Mouse (Mus musculus) kidney, postnatal 10 days (tissue): ENCODE measurements around the gene Onecut3.
A peak's percentile ranks its signal among the peaks of the same experiment; 100 is the strongest.

ENCODE experiments used
- DNase-seq: peaks from one replicate; pipeline ENCODE4 v3.0.0; 2021; ENCODE audit warnings: mixed read lengths

Onecut3 gene

DNA sequence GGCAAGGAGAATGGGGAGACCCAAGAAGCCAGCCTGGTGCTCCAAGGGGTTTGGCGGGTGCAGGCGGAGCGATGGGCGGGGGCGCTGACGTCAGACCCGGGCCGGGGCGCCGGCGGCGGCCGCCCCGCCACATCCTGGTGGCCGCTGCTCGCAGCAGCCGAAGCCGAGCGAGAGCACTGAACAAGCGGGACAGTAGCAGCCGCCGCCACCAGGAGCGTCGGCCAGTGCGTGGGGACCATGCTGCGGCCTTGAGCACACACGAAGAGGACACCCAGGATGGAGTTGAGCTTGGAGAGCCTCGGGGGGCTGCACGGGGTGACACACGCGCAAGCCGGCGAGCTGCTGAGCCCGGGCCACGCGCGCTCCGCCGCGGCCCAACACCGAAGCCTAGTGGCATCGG is at the start of gene Onecut3:
Onecut3 (plus strand) TSS at position 104 of the 400 bp plus-strand sequence.
- DNase-seq, result peak; percentile 79

DNA sequence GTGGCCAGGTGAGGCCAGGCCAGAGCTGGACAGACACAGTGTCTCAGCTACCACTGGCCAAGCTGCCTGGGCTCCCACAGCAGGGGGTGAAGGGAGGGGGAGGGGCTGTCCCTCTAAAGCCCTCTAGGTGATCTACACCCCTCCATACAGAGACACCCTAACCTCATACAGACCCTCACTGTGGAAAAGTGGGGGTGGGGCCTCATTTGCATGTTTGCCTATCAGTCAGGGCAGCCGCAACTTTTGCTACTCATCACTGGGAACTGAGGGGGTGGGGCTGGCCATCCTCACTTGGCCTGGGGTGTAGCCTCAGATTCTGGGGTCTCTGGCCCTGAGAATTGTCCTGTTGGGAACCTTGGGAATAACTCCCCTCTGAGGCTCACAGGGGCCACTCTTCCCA is 49.6 kb upstream of the Onecut3 start:
- no peak for DNase-seq

DNA sequence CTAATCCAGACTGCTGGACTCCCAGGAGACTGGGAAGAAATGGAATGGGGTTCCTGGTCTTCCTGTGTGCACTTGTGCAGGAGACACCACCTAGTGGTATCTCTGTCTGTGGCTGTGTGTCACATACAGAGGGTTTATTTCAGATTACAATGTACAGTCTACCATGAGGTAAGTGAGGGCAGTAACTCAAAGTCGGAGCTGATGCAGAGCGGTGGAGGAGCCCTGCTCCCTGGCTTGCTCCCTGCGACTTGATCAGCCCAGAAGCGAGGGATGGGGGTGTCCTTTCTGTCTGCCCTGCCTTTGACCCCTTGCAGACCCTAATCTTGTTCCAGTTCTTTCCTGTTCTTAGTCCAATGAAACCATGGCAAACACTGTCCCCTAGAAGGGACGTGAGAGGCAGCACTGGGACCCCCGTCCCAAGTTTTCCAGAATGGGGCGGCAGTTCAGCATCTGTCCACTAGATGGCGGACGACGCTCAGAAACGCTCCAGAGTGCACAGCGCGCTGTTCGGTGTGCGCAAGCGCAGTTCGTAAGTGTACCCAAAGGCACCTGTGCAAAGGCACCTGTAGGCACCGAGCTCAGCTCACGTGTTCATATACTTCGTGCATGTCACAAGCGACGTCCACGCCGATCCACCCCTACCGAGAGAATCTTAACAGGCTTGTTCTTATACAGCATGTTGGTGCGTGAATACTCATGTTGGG is 48.6 kb upstream of the Onecut3 start:
- DNase-seq, result peak; percentile 90

DNA sequence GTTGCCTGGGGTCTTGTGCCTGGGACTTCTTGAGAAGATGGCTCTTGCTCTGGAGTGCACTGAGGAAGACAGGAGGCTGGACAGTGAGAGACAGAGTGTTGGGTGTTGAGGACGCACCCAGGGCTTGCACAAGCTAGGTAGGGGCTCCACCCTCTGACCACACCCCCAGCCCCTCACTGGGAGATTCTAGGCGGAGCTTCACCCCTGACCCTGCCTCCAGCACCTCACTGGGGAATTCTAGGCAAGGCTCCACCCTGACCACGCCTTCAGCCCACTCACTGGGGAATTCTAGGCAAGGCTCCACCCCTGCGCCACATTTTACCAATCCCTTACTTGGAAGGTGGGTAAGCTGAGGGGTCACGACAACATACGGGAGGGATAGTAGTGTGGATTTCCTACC is 44.0 kb upstream of the Onecut3 start:
- DNase-seq, result no peak

- peak; percentile 44 for DNase-seq
Observed at GRCm38 (mm10) chr10:80453601-80454000, 41.0 kb upstream of the Onecut3 start.

- DNase-seq, result no peak
Observed at GRCm38 (mm10) chr10:80454781-80455180, 39.9 kb upstream of the Onecut3 start.

- DNase-seq, result no peak
Observed at GRCm38 (mm10) chr10:80455697-80456096, 38.9 kb upstream of the Onecut3 start.

- no peak for DNase-seq
Observed at GRCm38 (mm10) chr10:80459236-80459635, 35.4 kb upstream of the Onecut3 start.

DNA sequence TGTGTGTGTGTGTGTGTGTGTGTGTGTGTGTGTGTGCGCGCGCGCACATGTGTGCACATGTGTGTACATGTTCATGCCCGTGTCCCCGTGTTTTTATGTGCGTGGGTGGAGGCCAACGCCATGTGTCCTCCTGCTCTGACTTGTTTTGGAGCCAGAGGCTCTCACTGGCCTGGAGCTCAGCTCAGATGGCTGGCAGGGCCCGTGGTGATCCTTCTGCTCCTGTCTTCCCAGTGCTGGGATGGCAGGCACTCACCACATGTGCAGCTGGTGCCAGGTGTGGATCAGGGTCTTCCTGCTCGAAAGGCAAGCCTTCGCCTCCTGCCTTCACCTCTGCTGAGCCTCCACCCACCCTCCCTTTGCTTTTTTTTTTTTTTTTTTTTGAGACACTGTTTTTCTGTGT is 35.0 kb upstream of the Onecut3 start:
- no peak for DNase-seq

DNA sequence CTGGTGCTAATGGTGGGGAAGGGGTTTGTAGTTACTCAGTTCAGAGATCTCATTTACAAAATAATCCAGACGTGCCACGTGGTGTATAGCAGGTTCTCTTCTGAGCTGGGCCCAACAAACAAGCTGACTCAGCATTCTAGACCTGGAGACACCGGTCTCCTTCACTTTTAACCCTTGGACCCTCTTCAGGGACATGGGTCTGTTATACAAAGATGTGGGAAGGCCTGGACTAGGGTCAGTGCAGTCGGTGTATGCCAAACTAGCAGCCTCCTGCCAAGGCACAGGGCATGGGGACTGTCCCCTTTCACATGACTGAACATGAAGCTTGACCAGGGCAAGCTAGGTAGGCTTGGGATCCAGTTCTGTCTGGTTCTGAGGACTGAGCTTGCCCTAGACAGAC is 34.3 kb upstream of the Onecut3 start:
- DNase-seq, result peak; percentile 43

GRCm38 (mm10) chr10:80461346-80461745 is 33.3 kb upstream of the Onecut3 start:
- no peak for DNase-seq

- DNase-seq, result peak; percentile 62
Observed at GRCm38 (mm10) chr10:80464381-80465035, 30.1 kb upstream of the Onecut3 start.

GRCm38 (mm10) chr10:80465066-80465465 is 29.6 kb upstream of the Onecut3 start:
- DNase-seq, result no peak

DNA sequence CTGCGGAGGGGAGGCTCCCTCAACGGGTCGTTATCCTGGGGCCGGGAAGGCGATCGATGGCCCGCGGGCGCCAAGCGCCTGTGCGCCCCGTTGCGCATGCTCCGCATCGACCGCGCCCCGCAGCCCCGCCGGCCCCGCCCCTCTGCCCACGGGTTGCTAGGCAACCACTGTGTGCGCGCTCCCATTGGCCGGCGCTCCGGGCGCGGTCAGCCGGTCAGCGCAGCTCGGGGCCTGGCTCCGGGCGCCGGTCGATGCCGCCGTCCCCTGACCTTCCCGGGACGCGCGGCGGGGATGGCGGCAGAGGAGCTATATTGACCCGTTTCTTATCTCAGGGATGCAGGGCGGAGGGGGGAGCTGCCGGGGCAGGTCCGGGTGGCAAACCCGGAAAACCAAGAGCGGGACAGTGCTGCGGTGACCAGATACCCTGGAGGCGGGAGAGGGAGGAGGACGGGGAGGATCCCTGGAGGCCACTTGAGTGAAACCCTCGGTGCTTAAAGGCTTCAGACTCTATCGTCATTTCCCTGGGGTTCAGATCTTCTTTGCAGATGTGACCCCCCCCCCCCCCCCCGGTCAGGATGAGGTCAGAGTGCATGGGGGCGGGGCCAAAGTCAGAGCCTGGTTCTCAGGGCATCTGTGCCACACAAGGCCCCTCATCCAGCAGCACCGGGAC is 19.2 kb upstream of the Onecut3 start:
- peak; percentile 95 for DNase-seq

- DNase-seq, result no peak
Observed at GRCm38 (mm10) chr10:80478531-80478930, 16.1 kb upstream of the Onecut3 start.

DNA sequence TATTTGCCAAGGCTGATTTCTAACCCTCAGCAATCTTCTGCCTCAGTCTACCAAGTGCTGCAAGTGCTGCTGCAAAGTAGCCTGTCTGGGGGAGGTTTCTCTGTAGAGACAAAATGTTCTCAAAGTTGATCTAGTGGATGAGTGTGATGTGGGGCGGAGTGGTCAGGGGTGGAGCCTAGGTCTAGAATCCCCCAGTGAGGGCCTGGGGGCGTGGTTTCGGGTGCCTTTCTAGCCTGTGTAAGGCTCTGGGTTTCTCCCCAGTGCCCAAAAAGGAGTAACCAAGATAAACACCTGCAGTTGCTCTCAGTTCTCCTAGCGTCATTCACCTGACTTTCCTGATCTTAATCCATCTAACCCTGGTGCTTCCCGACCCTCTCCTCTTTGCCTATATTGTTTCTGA is 13.6 kb upstream of the Onecut3 start:
- DNase-seq, result no peak

- DNase-seq, result no peak
Observed at GRCm38 (mm10) chr10:80486862-80487379, 7.7 kb upstream of the Onecut3 start.

DNA sequence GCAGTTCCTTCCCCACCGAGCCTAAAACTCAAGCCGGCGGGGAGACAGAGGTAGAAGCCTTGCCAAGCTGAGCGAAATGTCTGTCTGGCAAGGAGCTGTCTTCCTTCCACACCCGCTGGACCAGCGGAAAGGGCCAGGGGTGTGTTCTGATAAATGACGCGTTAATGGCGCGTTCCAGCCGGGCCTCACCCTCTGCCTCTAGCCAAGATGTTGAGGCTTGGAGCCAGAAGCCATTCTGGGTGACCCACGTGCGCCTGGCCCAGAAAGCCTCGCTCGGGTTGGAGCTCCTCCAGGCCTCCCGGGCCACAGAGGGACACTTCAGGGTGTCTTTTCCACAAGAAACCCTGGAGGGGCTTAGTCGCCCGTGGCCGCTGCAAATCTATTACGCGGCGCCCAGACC is 4.6 kb upstream of the Onecut3 start:
- peak; percentile 61 for DNase-seq

DNA sequence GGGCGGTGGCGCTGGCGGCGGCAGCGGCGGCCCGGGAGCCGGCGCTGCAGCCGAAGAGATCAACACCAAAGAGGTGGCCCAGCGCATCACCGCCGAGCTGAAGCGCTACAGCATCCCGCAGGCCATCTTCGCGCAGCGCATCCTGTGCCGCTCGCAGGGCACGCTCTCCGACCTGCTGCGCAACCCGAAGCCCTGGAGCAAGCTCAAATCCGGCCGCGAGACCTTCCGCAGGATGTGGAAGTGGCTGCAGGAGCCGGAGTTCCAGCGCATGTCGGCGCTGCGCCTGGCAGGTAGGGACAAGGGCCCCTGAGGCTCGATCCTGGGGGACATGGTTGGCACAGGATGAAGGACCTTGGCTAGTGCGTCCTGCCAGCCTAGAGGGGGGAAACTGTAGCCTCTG is 1.3 kb downstream of the Onecut3 start:
- DNase-seq, result peak; percentile 31

GRCm38 (mm10) chr10:80496421-80496820 is 1.8 kb downstream of the Onecut3 start:
- DNase-seq, result no peak

DNA sequence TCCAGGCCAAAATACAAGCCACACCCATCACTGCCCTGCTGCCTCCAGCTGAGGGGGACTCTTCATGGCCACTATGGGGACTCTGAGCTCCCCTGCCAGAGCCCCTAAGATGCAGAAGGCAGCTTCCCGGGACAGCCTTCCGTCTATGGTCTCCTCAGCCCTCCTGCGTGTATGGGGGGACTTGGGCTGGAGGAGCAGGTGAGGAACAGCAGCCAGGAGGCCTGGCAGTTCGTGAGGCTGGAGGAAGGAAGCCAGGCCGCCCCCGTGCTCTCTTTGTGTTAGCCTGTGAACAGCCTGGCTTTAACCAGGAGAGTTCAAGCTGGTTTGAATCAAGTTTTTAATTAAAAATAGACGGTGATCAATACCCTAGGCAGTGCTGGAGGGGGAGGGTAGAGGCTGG is 7.7 kb downstream of the Onecut3 start:
- DNase-seq, result no peak

DNA sequence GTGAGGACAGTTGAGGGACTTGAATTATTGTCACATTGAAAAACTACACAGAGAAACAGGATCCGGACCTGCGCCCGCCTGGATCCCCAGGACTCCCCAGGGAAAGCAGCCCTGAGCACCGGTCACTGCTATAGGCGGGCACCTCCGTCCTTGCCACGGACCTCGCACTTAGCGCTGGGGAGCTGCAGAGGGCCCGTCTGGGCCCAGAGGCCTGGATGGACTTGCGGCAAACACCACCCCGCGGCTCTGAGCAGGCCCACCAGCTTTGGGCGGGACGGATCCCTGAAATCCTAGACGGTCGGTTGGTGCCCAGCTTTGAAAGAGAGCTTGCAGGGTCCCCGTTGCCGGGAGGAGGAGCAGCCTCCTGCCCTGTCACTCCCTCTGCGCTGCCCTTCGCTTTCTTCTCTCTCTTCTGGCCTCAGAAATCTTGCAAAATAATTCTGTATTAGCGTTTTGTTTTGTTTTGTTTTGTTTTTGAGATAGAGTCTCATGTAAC is 8.2 kb downstream of the Onecut3 start:
- DNase-seq, result no peak

DNA sequence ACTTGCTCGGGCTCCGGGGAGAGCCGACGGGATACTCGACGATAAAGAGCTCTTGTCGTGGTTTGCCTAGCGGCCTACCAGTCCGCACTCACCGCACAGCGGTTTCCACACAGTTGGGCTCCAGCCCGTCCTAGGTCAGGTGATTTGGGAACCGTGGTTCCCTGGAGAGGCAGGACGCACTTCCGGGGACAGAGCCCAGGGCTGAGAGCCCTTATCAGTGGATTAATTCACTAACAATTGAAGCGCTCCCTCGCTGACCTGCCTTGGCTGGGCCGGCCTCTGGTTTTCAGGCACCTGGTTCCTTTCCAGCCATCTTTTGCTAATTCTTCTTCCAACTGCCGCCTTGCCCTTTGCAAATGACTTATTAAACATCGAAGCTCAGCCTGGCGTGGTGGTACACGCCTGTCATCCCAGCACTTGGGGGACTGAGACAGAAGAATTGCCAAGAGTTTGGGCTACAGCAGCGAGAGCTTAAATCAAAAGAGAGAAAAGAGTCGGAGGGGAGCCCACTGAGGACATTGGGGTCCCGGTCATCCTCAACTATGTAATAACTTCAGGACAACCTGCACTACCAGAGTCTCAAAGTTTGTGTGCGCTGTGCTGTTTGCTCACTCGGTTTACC is 9.1 kb downstream of the Onecut3 start:
- no peak for DNase-seq
